Comparison of ENCODE assay signal across 8 mouse cellular contexts in the genomic region with DNA sequence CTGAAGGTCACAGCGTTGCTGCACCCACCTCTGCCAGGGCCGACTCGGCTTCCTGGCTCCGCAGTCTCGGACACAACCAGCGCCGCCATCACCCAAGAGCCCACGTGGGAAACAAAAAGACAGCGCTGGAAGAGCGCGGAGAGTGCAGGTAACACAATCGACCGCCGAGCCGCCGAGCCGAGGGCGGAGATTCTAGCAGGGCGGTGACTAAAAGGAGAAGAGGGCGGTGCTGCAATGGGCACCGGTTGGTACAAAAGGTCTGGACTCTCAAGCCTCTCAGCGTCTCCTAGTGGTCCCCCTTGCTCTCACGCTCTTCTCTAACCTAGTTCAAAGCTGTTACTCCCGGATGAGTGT. TPM values are rescaled to one million over a fixed set of nuclear protein-coding genes. Genes with fewer than 3 reads are reported as not detected.
DNase-seq lines count a peak whose midpoint lies in the region; ATAC-seq and TF ChIP-seq lines count a peak whose summit lies in the region.

No protein-coding gene starts in this region.

- H3K27ac ChIP-seq in heart, embryonic 12.5 days (ENCODE audit: poor library complexity, severe bottlenecking), result peak overlapping the region; percentile 17
- peak overlapping the region; percentile 23; the same call in 1 of the 2 replicates for H3K27ac ChIP-seq in kidney, embryonic 16.5 days (ENCODE audit: low read length)
- H3K27ac ChIP-seq in neural tube, embryonic 13.5 days (replicated peaks), result peak overlapping the region; percentile 50
- peak overlapping the region; percentile 9; the same call in 1 of the 2 replicates for H3K27ac ChIP-seq in testis, adult 2 months (ENCODE audit: control insufficient read depth, insufficient read depth, low read depth, low read length)

- peak overlapping the region; percentile 87 for H3K4me3 ChIP-seq in heart, embryonic 12.5 days
- H3K4me3 ChIP-seq in kidney, embryonic 16.5 days (ENCODE audit: low read length), result peak overlapping the region; percentile 90
- peak overlapping the region; percentile 72 for H3K4me3 ChIP-seq in neural tube, embryonic 13.5 days
- peak overlapping the region; percentile 95 for H3K4me3 ChIP-seq in testis, adult 2 months (ENCODE audit: control insufficient read depth, low read depth, low read length)

- peak; percentile 86 for ATAC-seq in erythroblast, adult 5-6 weeks (replicated peaks; ENCODE audit: low FRiP score, poor library complexity, severe bottlenecking)
- ATAC-seq in heart, embryonic 12.5 days (ENCODE audit: insufficient number of reproducible peaks, low FRiP score), result peak; percentile 68; the same call in 1 of the 2 replicates
- peak; percentile 81 for ATAC-seq in kidney, embryonic 16.5 days (ENCODE audit: low FRiP score, low TSS enrichment)
- peak; percentile 66 for ATAC-seq in neural tube, embryonic 13.5 days (ENCODE audit: low read depth)

- TF ChIP-seq POLR2A in brain, embryonic 14.5 days (IDR thresholded peaks at IDR 0.05; ENCODE audit: borderline replicate concordance, extremely low read depth, insufficient read depth, insufficient read length, poor library complexity, severe bottlenecking), result peak; percentile 37; the same call in 1 of the 2 replicates
- peak; percentile 68; the same call in 1 of the 2 replicates for TF ChIP-seq POLR2A in testis, adult 2 months (IDR thresholded peaks at IDR 0.05; ENCODE audit: control insufficient read depth, low read depth, low read length)

- H3K4me2 ChIP-seq in heart, embryonic 12.5 days, result peak overlapping the region; percentile 93
- peak overlapping the region; percentile 94 for H3K4me2 ChIP-seq in kidney, embryonic 16.5 days (replicated peaks; ENCODE audit: low read depth, low read length)
- H3K4me2 ChIP-seq in neural tube, embryonic 13.5 days, result peak overlapping the region; percentile 82

- H3K9me3 ChIP-seq in heart, embryonic 12.5 days (replicated peaks), result no peaks in the 10 kb centered on the region
- no peaks in the 10 kb centered on the region for H3K9me3 ChIP-seq in kidney, embryonic 16.5 days (ENCODE audit: low read length)
- no peaks in the 10 kb centered on the region for H3K9me3 ChIP-seq in neural tube, embryonic 13.5 days

- WGBS in heart, embryonic 12.5 days, result under 1% methylated on average over 24 of the region's 24 CpGs
- WGBS in kidney, embryonic 16.5 days, result under 1% methylated on average over 24 of the region's 24 CpGs
- 1% methylated on average over 24 of the region's 24 CpGs for WGBS in neural tube, embryonic 13.5 days

- peaks cover 49% of the 10 kb centered on the region for H3K4me1 ChIP-seq in heart, embryonic 12.5 days (replicated peaks)
- H3K4me1 ChIP-seq in kidney, embryonic 16.5 days (ENCODE audit: insufficient read depth, low read length), result peaks cover 38% of the 10 kb centered on the region
- peaks cover 56% of the 10 kb centered on the region for H3K4me1 ChIP-seq in neural tube, embryonic 13.5 days (replicated peaks)
- H3K4me1 ChIP-seq in testis, adult 2 months (ENCODE audit: control insufficient read depth, insufficient read depth, low read length), result peaks cover 15% of the 10 kb centered on the region

- 0 out of 2 replicates have a peak, but pooled peaks have one; percentile 23 for TF ChIP-seq CTCF in brain, embryonic 14.5 days (IDR thresholded peaks at IDR 0.05; ENCODE audit: borderline replicate concordance, extremely low read depth, insufficient read depth, insufficient read length)
- no peak for TF ChIP-seq CTCF in testis, adult 2 months (IDR thresholded peaks at IDR 0.05; ENCODE audit: control insufficient read depth, insufficient read depth, insufficient replicate concordance, low read depth, low read length)

- DNase-seq in CD8-positive naive resting alpha-beta T cell, adult 2 months (ENCODE audit: low read depth in 2 of 2, low spot score in 2 of 2), result peak; percentile 65 to 71
- peak; percentile 95 for DNase-seq in brain, embryonic 14.5 days (ENCODE audit: low read depth)
- peak; percentile 88 to 90 for DNase-seq in lung, adult 18-20 months

- H3K36me3 ChIP-seq in heart, embryonic 12.5 days, result peaks cover 4% of the 10 kb centered on the region; the same call in 1 of the 2 replicates
- H3K36me3 ChIP-seq in kidney, embryonic 16.5 days (ENCODE audit: insufficient read depth, low read length), result no peaks in the 10 kb centered on the region
- no peaks in the 10 kb centered on the region for H3K36me3 ChIP-seq in neural tube, embryonic 13.5 days
- H3K36me3 ChIP-seq in testis, adult 2 months (ENCODE audit: control insufficient read depth, insufficient read depth, low read length), result no peaks in the 10 kb centered on the region

- H3K9ac ChIP-seq in heart, embryonic 12.5 days, result peak overlapping the region; percentile 79
- H3K9ac ChIP-seq in kidney, embryonic 16.5 days (replicated peaks; ENCODE audit: low read length), result peak overlapping the region; percentile 77
- peak overlapping the region; percentile 74 for H3K9ac ChIP-seq in neural tube, embryonic 13.5 days

- peaks cover 22% of the 10 kb centered on the region for H3K27me3 ChIP-seq in heart, embryonic 12.5 days (replicated peaks)
- peaks cover 31% of the 10 kb centered on the region for H3K27me3 ChIP-seq in kidney, embryonic 16.5 days (ENCODE audit: insufficient read depth, low read length)
- H3K27me3 ChIP-seq in neural tube, embryonic 13.5 days, result peaks cover 44% of the 10 kb centered on the region
- H3K27me3 ChIP-seq in testis, adult 2 months (ENCODE audit: control insufficient read depth, insufficient read depth, low read length), result no peaks in the 10 kb centered on the region

RNA-seq across cellular contexts. Expression of a gene that starts 0.7 kb away (rescaled TPM):
- 19.3 and 23.9 TPM in 2 replicates for polyA plus RNA-seq in brain, embryonic 14.5 days (2012; rRNA removed)
- total RNA-seq in erythroblast, adult 5-6 weeks (2015; ENCODE audit: low replicate concordance), result 0.58 and 4.2 TPM in 2 replicates
- 3.6 and 4.5 TPM in 2 replicates for total RNA-seq in erythroblast, adult 5-6 weeks (2017; ENCODE audit: low replicate concordance)
- 23.3 and 23.5 TPM in 2 replicates for polyA plus RNA-seq in heart, embryonic 12.5 days (2016; fragmentation: Nextera tagmentation; extraction: Ambion mirVana)
- polyA plus RNA-seq in kidney, embryonic 16.5 days (2015; fragmentation: Nextera tagmentation; extraction: Ambion mirVana), result 28.2 and 28.4 TPM in 2 replicates
- polyA plus RNA-seq in neural tube, embryonic 13.5 days (2015; fragmentation: Nextera tagmentation; extraction: Ambion mirVana), result 13.7 and 15.0 TPM in 2 replicates
- polyA plus RNA-seq in testis, adult 2 months (2012; rRNA removed), result 12.8 and 16.6 TPM in 2 replicates

RNA-seq across cellular contexts. Expression of a gene that starts 3.2 kb away (rescaled TPM):
- polyA plus RNA-seq in brain, embryonic 14.5 days (2012; rRNA removed), result 6.6 and 12.1 TPM in 2 replicates
- not detected in 2 replicates for total RNA-seq in erythroblast, adult 5-6 weeks (2015; ENCODE audit: low replicate concordance)
- total RNA-seq in erythroblast, adult 5-6 weeks (2017; ENCODE audit: low replicate concordance), result not detected in 2 replicates
- 16.3 and 16.8 TPM in 2 replicates for polyA plus RNA-seq in heart, embryonic 12.5 days (2016; fragmentation: Nextera tagmentation; extraction: Ambion mirVana)
- polyA plus RNA-seq in kidney, embryonic 16.5 days (2015; fragmentation: Nextera tagmentation; extraction: Ambion mirVana), result 3.8 and 5.0 TPM in 2 replicates
- polyA plus RNA-seq in neural tube, embryonic 13.5 days (2015; fragmentation: Nextera tagmentation; extraction: Ambion mirVana), result 12.4 and 16.5 TPM in 2 replicates
- 3.1 and 3.3 TPM in 2 replicates for polyA plus RNA-seq in testis, adult 2 months (2012; rRNA removed)

RNA-seq across cellular contexts. Expression of a gene that starts 11.7 kb away (rescaled TPM):
- polyA plus RNA-seq in brain, embryonic 14.5 days (2012; rRNA removed), result 20.0 and 23.8 TPM in 2 replicates
- 1.9 and 6.7 TPM in 2 replicates for total RNA-seq in erythroblast, adult 5-6 weeks (2015; ENCODE audit: low replicate concordance)
- total RNA-seq in erythroblast, adult 5-6 weeks (2017; ENCODE audit: low replicate concordance), result 4.6 and 5.7 TPM in 2 replicates
- 19.4 and 20.5 TPM in 2 replicates for polyA plus RNA-seq in heart, embryonic 12.5 days (2016; fragmentation: Nextera tagmentation; extraction: Ambion mirVana)
- polyA plus RNA-seq in kidney, embryonic 16.5 days (2015; fragmentation: Nextera tagmentation; extraction: Ambion mirVana), result 26.1 and 26.9 TPM in 2 replicates
- 18.6 and 20.5 TPM in 2 replicates for polyA plus RNA-seq in neural tube, embryonic 13.5 days (2015; fragmentation: Nextera tagmentation; extraction: Ambion mirVana)
- polyA plus RNA-seq in testis, adult 2 months (2012; rRNA removed), result 9.1 and 10.2 TPM in 2 replicates

RNA-seq across cellular contexts. Expression of a gene that starts 21.0 kb away (rescaled TPM):
- polyA plus RNA-seq in brain, embryonic 14.5 days (2012; rRNA removed), result 8.3 and 11.7 TPM in 2 replicates
- total RNA-seq in erythroblast, adult 5-6 weeks (2015; ENCODE audit: low replicate concordance), result not detected in 2 replicates
- total RNA-seq in erythroblast, adult 5-6 weeks (2017; ENCODE audit: low replicate concordance), result not detected in 2 replicates
- polyA plus RNA-seq in heart, embryonic 12.5 days (2016; fragmentation: Nextera tagmentation; extraction: Ambion mirVana), result 13.3 and 13.8 TPM in 2 replicates
- polyA plus RNA-seq in kidney, embryonic 16.5 days (2015; fragmentation: Nextera tagmentation; extraction: Ambion mirVana), result 16.1 and 16.2 TPM in 2 replicates
- 7.4 and 9.2 TPM in 2 replicates for polyA plus RNA-seq in neural tube, embryonic 13.5 days (2015; fragmentation: Nextera tagmentation; extraction: Ambion mirVana)
- polyA plus RNA-seq in testis, adult 2 months (2012; rRNA removed), result 1.3 and 1.7 TPM in 2 replicates

Comparison
In these comparisons a context has a peak if more than half of its experiments do, and no peak if none do; other contexts are left out.
1. Peak in every context shown above with its lines: DNase-seq, ATAC-seq, H3K4me3 ChIP-seq and H3K27ac ChIP-seq.